Comparison of ENCODE assay signal across 17 mouse cellular contexts in genomic region chr13:45882976-45883440, GRCm38 (mm10).
DNase-seq lines count a peak whose midpoint lies in the region; ATAC-seq lines count a peak whose summit lies in the region.
"Had no signal": no experiment of that assay in that cellular context is flagged by ENCODE, and none has a peak within 500 bp of the region (broad histone marks: within the 10 kb centered on the region; RNA-seq: fewer than 3 reads in every experiment).

No protein-coding gene starts in this region.

- H3K27me3 ChIP-seq in forebrain, embryonic 10.5 days (ENCODE audit: poor library complexity, severe bottlenecking), result no peaks in the 10 kb centered on the region
- H3K27me3 ChIP-seq in forebrain, embryonic 16.5 days (replicated peaks; ENCODE audit: control insufficient read depth, insufficient read depth, low read length), result no peaks in the 10 kb centered on the region
- H3K27me3 ChIP-seq: heart, embryonic 13.5 days; intestine, embryonic 15.5 days had no signal

- no peak overlapping the region for H3K4me2 ChIP-seq in forebrain, embryonic 16.5 days (ENCODE audit: low read length)
- H3K4me2 ChIP-seq: heart, embryonic 13.5 days; intestine, embryonic 15.5 days; liver, embryonic 11.5 days had no signal

- no peaks in the 10 kb centered on the region for H3K36me3 ChIP-seq in forebrain, embryonic 10.5 days (replicated peaks)
- H3K36me3 ChIP-seq in forebrain, embryonic 16.5 days (ENCODE audit: control insufficient read depth, insufficient read depth), result no peaks in the 10 kb centered on the region
- H3K36me3 ChIP-seq: heart, embryonic 13.5 days; intestine, embryonic 15.5 days had no signal

- H3K27ac ChIP-seq in forebrain, embryonic 10.5 days, result 0 out of 2 replicates have a peak overlapping the region, but pooled peaks have one; percentile 11
- no peak overlapping the region for H3K27ac ChIP-seq in forebrain, embryonic 16.5 days (ENCODE audit: low read length)
- H3K27ac ChIP-seq: heart, embryonic 13.5 days; intestine, embryonic 15.5 days had no signal

- no peaks in the 10 kb centered on the region for H3K9me3 ChIP-seq in forebrain, embryonic 10.5 days
- no peaks in the 10 kb centered on the region for H3K9me3 ChIP-seq in forebrain, embryonic 16.5 days (ENCODE audit: control insufficient read depth, low read length)
- H3K9me3 ChIP-seq: heart, embryonic 13.5 days; intestine, embryonic 15.5 days had no signal

- no peak overlapping the region for H3K9ac ChIP-seq in forebrain, embryonic 16.5 days (replicated peaks; ENCODE audit: low read depth, low read length)
- H3K9ac ChIP-seq: heart, embryonic 13.5 days; intestine, embryonic 15.5 days had no signal

- WGBS in forebrain, embryonic 10.5 days, result 63% methylated on average over 3 of the region's 3 CpGs
- WGBS in forebrain, embryonic 16.5 days, result 38% methylated on average over 3 of the region's 3 CpGs

- no peak for ATAC-seq in forebrain, embryonic 16.5 days
- ATAC-seq: intestine, embryonic 15.5 days had no signal

- no peak overlapping the region for H3K4me3 ChIP-seq in forebrain, embryonic 10.5 days
- H3K4me3 ChIP-seq in forebrain, embryonic 16.5 days (replicated peaks; ENCODE audit: low read length), result no peak overlapping the region
- H3K4me3 ChIP-seq: heart, embryonic 13.5 days; intestine, embryonic 15.5 days had no signal

- no peak for DNase-seq in forebrain, embryonic 10.5 days (ENCODE audit: extremely low spot score, low spot score)
- peak; percentile 76 for DNase-seq in 3134 (ENCODE audit: extremely low read depth, insufficient read length, low spot score)
- DNase-seq in Muller cell, postnatal 12 days (ENCODE audit: inconsistent ontology term), result peak; percentile 66
- peak; percentile 78 for DNase-seq in induced T-regulatory cell, adult 2 months (ENCODE audit: low read depth)
- no peak for DNase-seq in gastrocnemius, postnatal 10 days
- no peak for DNase-seq in spleen, postnatal 10 days (ENCODE audit: low spot score in 2 of 2)
- DNase-seq in retina, embryonic 14.5 days (ENCODE audit: low spot score), result no peak
- DNase-seq: cerebellum, adult 8-10 months; kidney, adult 9 months; kidney, postnatal 4 days; layer of hippocampus, adult 9-11 months; lung, adult 18-20 months; thymus, postnatal 25 days had no signal

- peaks cover 33% of the 10 kb centered on the region for H3K4me1 ChIP-seq in forebrain, embryonic 10.5 days
- H3K4me1 ChIP-seq in forebrain, embryonic 16.5 days (replicated peaks; ENCODE audit: control insufficient read depth, insufficient read depth, low read length), result peaks cover 10% of the 10 kb centered on the region

Comparison
In these comparisons a context has a peak if more than half of its experiments do, and no peak if none do; other contexts are left out.
1. DNase-seq: peak in 3134 (single experiment), Muller cell, postnatal 12 days (single experiment) and induced T-regulatory cell, adult 2 months (single experiment); none in forebrain, embryonic 10.5 days (single experiment), gastrocnemius, postnatal 10 days (single experiment), spleen, postnatal 10 days (0 of 2) and retina, embryonic 14.5 days (single experiment).